Mouse (Mus musculus) neural tube, embryonic 13.5 days (tissue): ENCODE results near the gene Kif26b. TPM values are rescaled to one million over a fixed set of nuclear protein-coding genes. Genes with fewer than 3 reads are reported as not detected.

Source experiments
- ATAC-seq: fragments of 200-750 bp; cut with Nextera tagmentation; 2 replicates; pipeline ENCODE4 v1.8.0; 2017; ENCODE audit warnings: low read depth, mild to moderate bottlenecking, moderate TSS enrichment, moderate library complexity
- H3K27ac ChIP-seq: fragments of 300-500 bp; sonication (generic); replicated peaks from 2 replicates; pipeline ENCODE4 v1.5.1; 2015; ENCODE audit warnings: moderate library complexity, mild to moderate bottlenecking, inconsistent platforms
- H3K27me3 ChIP-seq: fragments of 300-500 bp; sonication (generic); 2 replicates; pipeline ENCODE4 v1.6.1; 2015; ENCODE audit warnings: mild to moderate bottlenecking, inconsistent platforms
- H3K36me3 ChIP-seq: fragments of 300-500 bp; sonication (generic); 2 replicates; pipeline ENCODE4 v1.6.1; 2015; ENCODE audit warnings: mild to moderate bottlenecking, inconsistent platforms
- H3K4me1 ChIP-seq: fragments of 300-500 bp; sonication (generic); replicated peaks from 2 replicates; pipeline ENCODE4 v1.6.1; 2015; ENCODE audit warnings: inconsistent platforms
- H3K4me2 ChIP-seq: fragments of 300-500 bp; sonication (generic); 2 replicates; pipeline ENCODE4 v1.6.1; 2015; ENCODE audit warnings: inconsistent platforms, mild to moderate bottlenecking, moderate library complexity
- H3K4me3 ChIP-seq: fragments of 300-500 bp; sonication (generic); 2 replicates; pipeline ENCODE4 v1.5.1; 2015; ENCODE audit warnings: mild to moderate bottlenecking, inconsistent platforms
- H3K9ac ChIP-seq: fragments of 300-500 bp; sonication (generic); 2 replicates; pipeline ENCODE4 v1.6.1; 2015; ENCODE audit warnings: moderate library complexity, mild to moderate bottlenecking, inconsistent platforms
- H3K9me3 ChIP-seq: fragments of 300-500 bp; sonication (generic); 2 replicates; pipeline ENCODE4 v1.6.1; 2016; ENCODE audit warnings: inconsistent platforms
- WGBS: fragments of 180-500 bp; shearing (Covaris S2); methylation state at CpG from one replicate; pipeline ENCODE4 v1.1.7; 2015; 5-methylcytosine and 5-hydroxymethylcytosine counted together
- polyA plus RNA-seq: library from polyadenylated mRNA; unstranded; fragments of >200 nt; fragmentation: Nextera tagmentation; extraction: Ambion mirVana; gene quantifications from 2 replicates; pipeline ENCODE4 v1.2.1, GENCODE M21; 2015

Gene Kif26b
- polyA plus RNA-seq, 1 experiment from 2014 or later: 10.5 TPM

DNA sequence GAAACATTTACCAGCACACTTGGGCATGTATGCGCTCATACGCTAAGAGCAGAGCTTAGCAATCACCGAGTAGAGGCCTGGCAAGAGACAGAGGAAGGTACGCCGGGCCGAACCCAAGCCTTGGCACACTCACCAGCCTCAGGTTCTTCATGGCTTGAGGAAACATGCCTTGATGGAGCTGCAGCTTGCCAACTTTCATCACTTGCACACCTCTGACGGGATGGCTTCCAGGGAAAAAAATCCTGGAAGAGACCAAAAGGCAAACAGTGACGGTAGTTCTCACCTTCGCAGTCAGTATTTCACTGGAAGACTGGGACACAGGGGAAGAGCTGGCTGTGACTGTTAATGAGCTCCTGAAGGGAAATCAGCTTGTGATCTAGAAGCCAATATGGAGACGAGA, 443.1 kb downstream of the Kif26b start:
- Histone ChIP-seq H3K4me3 (no peak overlapping the region), H3K4me2 (no peak overlapping the region), H3K9ac (no peak overlapping the region), H3K27ac (no peak overlapping the region), H3K4me1 (0 out of 2 replicates have a peak, but pooled peaks cover 4% of the 10 kb centered on the region), H3K36me3 (no peaks in the 10 kb centered on the region), H3K9me3 (no peaks in the 10 kb centered on the region), H3K27me3 (no peaks in the 10 kb centered on the region)
- no peak for ATAC-seq
- 89% methylated on average over 10 of the region's 10 CpGs for WGBS

DNA sequence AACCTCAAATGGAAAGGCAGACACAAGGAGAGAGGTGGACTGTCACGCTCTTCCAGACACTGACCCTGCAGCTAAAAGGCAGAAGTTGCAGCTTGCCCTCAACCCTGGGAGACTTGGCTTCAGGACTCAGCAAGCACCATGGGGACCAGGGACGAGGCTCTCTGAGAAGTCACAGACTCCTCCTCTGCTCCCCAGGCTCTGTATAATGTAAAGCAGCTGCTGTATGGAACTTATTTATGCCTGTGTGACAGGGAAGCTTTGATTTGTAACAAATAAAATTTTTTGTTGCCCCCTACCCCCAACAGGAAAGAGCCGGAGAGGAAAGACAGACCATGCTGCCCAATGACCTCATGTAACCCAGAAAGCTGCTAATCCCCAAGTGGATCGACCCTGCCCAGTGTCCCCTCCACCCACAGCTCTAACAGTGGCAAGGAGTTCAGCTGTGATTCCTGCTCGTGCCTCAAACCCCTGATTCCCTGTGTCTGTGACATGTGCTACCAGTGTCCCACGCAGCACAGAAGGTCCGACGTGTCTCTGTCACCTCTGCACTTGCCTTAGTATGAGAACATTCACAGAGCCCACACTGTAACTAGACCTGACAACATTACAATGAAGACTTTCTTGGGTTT, 449.8 kb downstream of the Kif26b start:
- no peak for ATAC-seq
- Histone ChIP-seq H3K4me1 (0 out of 2 replicates have a peak, but pooled peaks cover 4% of the 10 kb centered on the region), H3K4me2 (no peak overlapping the region), H3K9me3 (no peaks in the 10 kb centered on the region), H3K36me3 (no peaks in the 10 kb centered on the region), H3K27ac (no peak overlapping the region), H3K4me3 (no peak overlapping the region), H3K9ac (no peak overlapping the region), H3K27me3 (no peaks in the 10 kb centered on the region)
- 64% methylated on average over 8 of the region's 8 CpGs for WGBS

DNA sequence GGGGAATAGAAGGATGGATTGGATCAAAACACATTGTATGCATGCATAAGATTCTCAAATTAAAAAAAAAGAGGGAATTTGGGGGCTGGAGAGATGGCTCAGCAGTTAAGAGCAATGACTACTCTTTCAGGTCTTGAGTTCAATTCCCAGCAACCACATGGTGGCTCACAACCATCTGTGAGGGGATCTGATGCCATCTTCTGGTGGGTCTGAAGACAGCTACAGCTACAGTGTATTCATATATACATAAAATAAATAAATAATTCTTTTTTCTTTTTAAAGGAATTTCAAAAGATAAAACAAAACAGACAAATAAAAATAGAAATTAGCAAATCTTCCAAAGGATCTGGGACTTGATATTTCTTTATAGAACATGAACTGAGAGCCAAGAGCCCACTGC, 451.3 kb downstream of the Kif26b start:
- no peak for ATAC-seq
- H3K4me2 ChIP-seq: no peak overlapping the region
- no peaks in the 10 kb centered on the region for H3K36me3 ChIP-seq
- H3K9me3 ChIP-seq: no peaks in the 10 kb centered on the region
- no peak overlapping the region for H3K9ac ChIP-seq
- no peak overlapping the region for H3K27ac ChIP-seq
- no peaks in the 10 kb centered on the region for H3K4me1 ChIP-seq
- no peaks in the 10 kb centered on the region for H3K27me3 ChIP-seq
- H3K4me3 ChIP-seq: no peak overlapping the region

DNA sequence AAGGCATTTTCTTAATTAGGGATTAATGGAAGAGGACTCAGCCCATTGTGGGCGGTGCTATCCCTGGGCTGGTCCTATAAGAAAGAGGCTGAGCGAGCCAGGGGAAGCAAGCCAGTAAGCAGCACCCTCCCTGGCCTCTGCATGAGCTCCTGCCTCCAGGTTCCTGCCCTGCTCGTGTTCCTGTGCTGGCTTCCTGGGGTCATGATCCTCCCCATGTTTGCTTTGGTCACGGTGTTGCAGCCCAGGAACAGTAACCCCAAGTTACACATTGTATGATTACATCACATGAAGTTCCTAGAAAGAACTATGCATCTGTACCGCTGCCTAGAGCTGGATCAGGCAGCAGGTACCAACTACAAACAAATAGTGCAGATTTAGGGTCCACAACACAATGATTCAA, 452.7 kb downstream of the Kif26b start:
- H3K27ac ChIP-seq: no peak overlapping the region
- H3K4me3 ChIP-seq: no peak overlapping the region
- H3K9me3 ChIP-seq: no peaks in the 10 kb centered on the region
- H3K4me2 ChIP-seq: no peak overlapping the region
- ATAC-seq: no peak
- H3K4me1 ChIP-seq: no peaks in the 10 kb centered on the region
- no peaks in the 10 kb centered on the region for H3K27me3 ChIP-seq
- 70% methylated on average over 5 of the region's 5 CpGs for WGBS
- no peak overlapping the region for H3K9ac ChIP-seq
- H3K36me3 ChIP-seq: no peaks in the 10 kb centered on the region

DNA sequence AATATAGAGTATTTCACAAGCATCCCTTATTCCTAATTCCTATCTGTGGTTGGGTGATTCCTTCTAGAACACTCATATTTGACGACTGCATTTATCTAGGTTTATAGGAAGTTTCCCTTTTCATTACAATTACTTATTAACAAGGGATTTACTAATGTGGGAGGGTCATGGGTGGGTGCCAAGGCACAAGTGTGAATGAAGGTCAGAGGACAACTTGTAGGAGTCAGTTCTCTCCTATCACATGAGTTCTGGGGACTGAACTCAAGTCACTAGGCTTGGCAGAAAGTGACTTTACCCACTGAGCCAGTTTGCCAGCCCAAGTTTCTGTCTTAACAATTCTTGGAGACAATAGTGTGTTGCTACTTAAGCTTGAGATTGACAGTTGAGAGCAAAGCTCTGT, 459.3 kb downstream of the Kif26b start:
- WGBS: 91% methylated on average over 1 of the region's 1 CpGs

More for the DNA sequence above, 459.3 kb downstream of the Kif26b start:
- no peak for ATAC-seq
- Histone ChIP-seq H3K9ac (no peak overlapping the region), H3K9me3 (no peaks in the 10 kb centered on the region), H3K4me2 (no peak overlapping the region), H3K27me3 (no peaks in the 10 kb centered on the region), H3K27ac (no peak overlapping the region), H3K4me1 (peaks cover 11% of the 10 kb centered on the region), H3K36me3 (no peaks in the 10 kb centered on the region), H3K4me3 (no peak overlapping the region)

Other genes with a start within 250 kb of the Kif26b start
- 133 and 138 TPM in 2 replicates for gene Cox20, start 210.0 kb upstream of the Kif26b start, polyA plus RNA-seq
- 295 and 366 TPM in 2 replicates for gene Hnrnpu, start 191.3 kb upstream of the Kif26b start, polyA plus RNA-seq
- gene Efcab2, start 123.0 kb upstream of the Kif26b start, polyA plus RNA-seq: 8.4 and 9.6 TPM in 2 replicates